Mouse (Mus musculus): ENCODE results near the gene Pom121. TPM values are rescaled to one million over a fixed set of nuclear protein-coding genes. Genes with fewer than 3 reads are reported as not detected.

The Pom121 gene
- polyA plus RNA-seq, 1 experiment from 2014 or later = 11.8 TPM

DNA sequence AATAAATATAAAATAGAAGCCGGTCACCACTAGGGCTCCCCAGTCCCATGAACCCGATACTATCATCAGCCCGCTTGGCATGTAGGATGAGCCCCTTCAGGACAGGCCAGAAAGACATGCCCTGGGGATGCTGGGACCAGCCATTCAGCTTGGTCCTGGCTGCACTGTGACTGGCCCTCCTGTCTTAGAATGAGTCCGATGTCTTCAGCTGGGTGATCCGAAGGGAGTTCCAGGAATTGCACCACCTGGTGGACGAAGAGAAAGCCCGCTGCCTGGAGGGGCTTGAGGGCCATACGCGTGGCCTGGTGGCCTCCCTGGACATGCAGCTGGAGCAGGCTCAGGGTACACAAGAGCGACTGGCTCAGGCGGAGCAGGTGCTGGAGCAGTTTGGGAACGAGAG is 30.8 kb downstream of the Pom121 start:
- no peaks in the 10 kb centered on the region for H3K9me3 ChIP-seq (replicated peaks; ENCODE audit: control insufficient read depth, low read length)
- peaks cover 4% of the 10 kb centered on the region; the same call in 1 of the 2 replicates for H3K27me3 ChIP-seq (ENCODE audit: control insufficient read depth, insufficient read depth, low read length)
- no peak overlapping the region for H3K9ac ChIP-seq (ENCODE audit: low read depth, low read length)
- no peak overlapping the region for H3K4me3 ChIP-seq (ENCODE audit: low read depth, low read length)
- WGBS (ENCODE audit: insufficient replicate concordance) = 28% methylated on average over 12 of the region's 12 CpGs
- H3K4me1 ChIP-seq (ENCODE audit: control insufficient read depth, insufficient read depth, low read length) = no peaks in the 10 kb centered on the region
- no peak for ATAC-seq (replicated peaks; ENCODE audit: insufficient number of reproducible peaks, low FRiP score, low TSS enrichment)
- H3K36me3 ChIP-seq (ENCODE audit: control insufficient read depth, insufficient read depth, low read length) = no peaks in the 10 kb centered on the region
- H3K27ac ChIP-seq (ENCODE audit: low read depth, low read length) = no peak overlapping the region
- no peak overlapping the region for H3K4me2 ChIP-seq

DNA sequence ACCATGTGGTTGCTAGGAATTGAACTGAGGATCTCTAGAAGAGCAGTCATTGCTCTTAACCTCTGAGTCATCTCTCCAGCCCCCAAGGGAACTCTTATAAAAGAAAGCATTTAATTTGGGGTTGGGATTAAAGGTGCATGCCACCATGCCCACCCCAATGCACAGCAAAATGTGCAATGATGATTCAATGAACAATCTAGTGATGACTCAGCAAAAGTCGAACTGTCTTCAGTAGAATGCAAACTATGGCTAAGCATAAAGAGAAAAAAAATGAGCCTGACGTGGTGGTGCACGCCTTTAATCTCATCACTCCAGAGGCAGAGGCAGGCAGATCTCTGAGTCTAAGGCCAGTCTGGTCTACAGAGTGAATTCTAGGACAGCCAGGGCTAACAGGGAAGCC is 31.8 kb downstream of the Pom121 start:
- 78% methylated on average over 3 of the region's 3 CpGs for WGBS (ENCODE audit: insufficient replicate concordance)
- Histone ChIP-seq H3K27ac (ENCODE audit: low read depth, low read length) (no peak overlapping the region), H3K4me3 (ENCODE audit: low read depth, low read length) (no peak overlapping the region), H3K9ac (ENCODE audit: low read depth, low read length) (no peak overlapping the region), H3K27me3 (ENCODE audit: control insufficient read depth, insufficient read depth, low read length) (peaks cover 4% of the 10 kb centered on the region; the same call in 1 of the 2 replicates), H3K9me3 (replicated peaks; ENCODE audit: control insufficient read depth, low read length) (0 out of 2 replicates have a peak, but pooled peaks cover 2% of the 10 kb centered on the region), H3K4me1 (ENCODE audit: control insufficient read depth, insufficient read depth, low read length) (no peaks in the 10 kb centered on the region), H3K4me2 (no peak overlapping the region), H3K36me3 (ENCODE audit: control insufficient read depth, insufficient read depth, low read length) (no peaks in the 10 kb centered on the region)
- ATAC-seq (replicated peaks; ENCODE audit: insufficient number of reproducible peaks, low FRiP score, low TSS enrichment) = no peak

DNA sequence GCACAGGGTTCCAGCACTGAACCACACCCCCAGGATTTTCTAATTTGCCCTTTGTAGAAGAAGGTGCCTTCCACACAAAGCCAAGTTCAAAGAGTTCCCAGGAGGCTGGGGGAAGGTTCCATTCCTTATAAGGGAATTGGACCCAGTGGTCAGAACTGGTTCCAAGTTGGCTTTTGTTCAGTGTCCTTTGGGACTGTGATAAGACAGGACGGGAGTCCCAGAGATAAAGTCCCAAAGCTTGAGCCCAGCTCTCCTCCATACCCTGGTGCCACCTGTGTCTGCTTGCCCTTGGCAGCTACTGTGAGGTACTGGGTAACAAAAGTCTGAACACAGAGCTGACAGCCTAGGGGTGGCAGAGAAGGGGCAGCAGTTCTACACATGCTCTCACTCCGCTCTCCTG is 34.6 kb downstream of the Pom121 start:
- Histone ChIP-seq H3K27me3 (ENCODE audit: control insufficient read depth, insufficient read depth, low read length) (no peaks in the 10 kb centered on the region), H3K9ac (ENCODE audit: low read depth, low read length) (no peak overlapping the region), H3K27ac (ENCODE audit: low read depth, low read length) (no peak overlapping the region), H3K36me3 (ENCODE audit: control insufficient read depth, insufficient read depth, low read length) (no peaks in the 10 kb centered on the region), H3K4me2 (no peak overlapping the region), H3K9me3 (replicated peaks; ENCODE audit: control insufficient read depth, low read length) (0 out of 2 replicates have a peak, but pooled peaks cover 4% of the 10 kb centered on the region), H3K4me3 (ENCODE audit: low read depth, low read length) (no peak overlapping the region), H3K4me1 (ENCODE audit: control insufficient read depth, insufficient read depth, low read length) (no peaks in the 10 kb centered on the region)
- ATAC-seq (replicated peaks; ENCODE audit: insufficient number of reproducible peaks, low FRiP score, low TSS enrichment) = no peak
- WGBS (ENCODE audit: insufficient replicate concordance) = 75% methylated on average over 2 of the region's 2 CpGs

DNA sequence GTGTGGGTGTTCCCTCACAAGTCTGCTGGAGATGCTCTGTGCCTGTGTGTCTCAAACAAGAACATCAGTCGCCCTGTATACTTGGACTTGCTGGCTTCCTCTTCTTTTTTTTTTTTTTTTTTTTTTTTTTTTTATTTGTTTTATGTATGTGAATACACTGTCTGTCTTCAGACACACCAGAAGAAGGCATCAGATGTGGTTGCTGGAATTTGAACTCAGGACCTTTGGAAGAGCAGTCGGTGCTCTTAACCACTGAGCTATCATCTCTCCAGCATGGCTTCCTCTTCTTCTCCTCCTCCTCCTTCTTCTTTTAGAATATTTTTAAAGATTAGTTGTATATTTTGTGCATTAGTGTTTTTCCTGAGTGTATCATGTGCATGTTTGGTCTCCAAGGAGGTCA is 36.8 kb downstream of the Pom121 start:
- no peaks in the 10 kb centered on the region for H3K4me1 ChIP-seq (ENCODE audit: control insufficient read depth, insufficient read depth, low read length)
- H3K27me3 ChIP-seq (ENCODE audit: control insufficient read depth, insufficient read depth, low read length) = peaks cover 15% of the 10 kb centered on the region
- no peak overlapping the region for H3K9ac ChIP-seq (ENCODE audit: low read depth, low read length)
- ATAC-seq (replicated peaks; ENCODE audit: insufficient number of reproducible peaks, low FRiP score, low TSS enrichment) = no peak
- H3K9me3 ChIP-seq (replicated peaks; ENCODE audit: control insufficient read depth, low read length) = 0 out of 2 replicates have a peak, but pooled peaks cover 4% of the 10 kb centered on the region
- no peak overlapping the region for H3K4me3 ChIP-seq (ENCODE audit: low read depth, low read length)
- WGBS (ENCODE audit: insufficient replicate concordance) = 76% methylated on average over 2 of the region's 2 CpGs
- no peaks in the 10 kb centered on the region for H3K36me3 ChIP-seq (ENCODE audit: control insufficient read depth, insufficient read depth, low read length)
- H3K27ac ChIP-seq (ENCODE audit: low read depth, low read length) = no peak overlapping the region
- no peak overlapping the region for H3K4me2 ChIP-seq

DNA sequence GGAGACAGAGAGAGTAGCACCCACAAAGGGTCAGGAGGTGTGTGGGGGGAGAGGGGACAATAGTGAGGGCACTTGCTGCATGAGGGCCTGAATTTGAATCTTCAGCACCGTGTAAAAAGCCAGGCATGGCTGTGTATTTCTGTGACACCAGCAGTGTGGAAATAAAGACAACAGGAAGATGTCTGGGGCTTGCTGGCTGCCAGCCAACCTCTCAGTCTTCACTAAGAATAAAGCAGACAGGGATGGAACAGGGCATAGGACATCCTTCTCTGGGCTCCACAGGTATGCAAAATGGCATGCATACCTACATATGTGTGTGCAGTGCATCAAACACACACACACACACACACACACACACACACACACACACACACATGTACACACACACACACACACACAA is 38.3 kb downstream of the Pom121 start:
- 41% methylated on average over 1 of the region's 1 CpGs for WGBS (ENCODE audit: insufficient replicate concordance)
- H3K27me3 ChIP-seq (ENCODE audit: control insufficient read depth, insufficient read depth, low read length) = peaks cover 17% of the 10 kb centered on the region
- 0 out of 2 replicates have a peak, but pooled peaks cover 4% of the 10 kb centered on the region for H3K9me3 ChIP-seq (replicated peaks; ENCODE audit: control insufficient read depth, low read length)
- ATAC-seq (replicated peaks; ENCODE audit: insufficient number of reproducible peaks, low FRiP score, low TSS enrichment) = no peak; the same call in 1 of the 2 replicates
- no peak overlapping the region for H3K27ac ChIP-seq (ENCODE audit: low read depth, low read length)
- H3K4me1 ChIP-seq (ENCODE audit: control insufficient read depth, insufficient read depth, low read length) = no peaks in the 10 kb centered on the region
- H3K4me2 ChIP-seq = no peak overlapping the region
- no peak overlapping the region for H3K4me3 ChIP-seq (ENCODE audit: low read depth, low read length)
- no peaks in the 10 kb centered on the region for H3K36me3 ChIP-seq (ENCODE audit: control insufficient read depth, insufficient read depth, low read length)
- H3K9ac ChIP-seq (ENCODE audit: low read depth, low read length) = no peak overlapping the region

DNA sequence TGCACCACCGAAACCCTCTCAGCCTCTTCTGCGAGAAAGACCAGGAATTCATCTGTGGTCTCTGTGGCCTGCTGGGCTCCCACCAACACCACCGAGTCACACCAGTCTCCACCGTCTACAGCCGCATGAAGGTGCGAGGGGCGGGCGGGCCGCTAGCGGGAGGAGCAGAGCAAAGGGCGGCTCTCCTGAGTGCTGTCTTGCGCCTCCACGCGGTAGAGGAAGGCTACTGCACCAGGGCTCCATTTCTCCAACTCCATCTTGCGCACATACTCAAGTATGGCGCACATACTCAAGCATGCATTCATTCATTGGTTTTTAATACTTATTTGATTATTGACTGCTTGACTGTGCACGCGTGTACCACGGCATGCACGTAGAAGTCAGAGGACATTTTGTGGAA is 40.8 kb downstream of the Pom121 start:
- Histone ChIP-seq H3K36me3 (ENCODE audit: control insufficient read depth, insufficient read depth, low read length) (no peaks in the 10 kb centered on the region), H3K4me3 (ENCODE audit: low read depth, low read length) (no peak overlapping the region)
- WGBS (ENCODE audit: insufficient replicate concordance) = 17% methylated on average over 20 of the region's 20 CpGs

DNA sequence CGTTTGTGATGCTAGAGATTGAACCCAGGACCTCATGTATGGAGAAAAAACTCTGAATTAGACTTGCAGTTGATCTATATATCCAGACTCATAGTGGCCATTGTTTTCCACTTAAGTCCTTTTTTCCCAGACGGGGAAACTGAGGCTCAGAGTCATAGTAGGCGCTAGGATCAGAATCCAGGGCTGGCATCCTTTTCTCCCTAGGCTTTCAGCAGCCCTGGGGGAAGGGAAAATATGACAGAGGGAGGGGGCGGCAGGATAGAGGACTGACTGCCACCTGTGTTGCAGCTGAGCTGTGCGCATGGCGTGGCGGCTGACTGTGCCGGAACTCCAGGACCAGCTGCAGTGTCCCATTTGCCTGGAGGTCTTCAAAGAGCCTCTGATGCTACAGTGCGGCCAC is 41.4 kb downstream of the Pom121 start, which contains the start of gene Trim50:
Gene Trim50, plus strand, starts transcription at position 301 of the 400 bp plus-strand sequence.
- no peak within 1 kb of the TSS for H3K4me3 ChIP-seq (ENCODE audit: low read depth, low read length)
- H3K36me3 ChIP-seq (ENCODE audit: control insufficient read depth, insufficient read depth, low read length) = no peaks in the 10 kb centered on the region
- no peaks in the 10 kb centered on the region for H3K4me1 ChIP-seq (ENCODE audit: control insufficient read depth, insufficient read depth, low read length)
- 0 out of 2 replicates have a peak, but pooled peaks cover 4% of the 10 kb centered on the region for H3K9me3 ChIP-seq (replicated peaks; ENCODE audit: control insufficient read depth, low read length)
- no peak within 1 kb of the TSS for H3K4me2 ChIP-seq
- H3K9ac ChIP-seq (ENCODE audit: low read depth, low read length) = no peak within 1 kb of the TSS
- no peak within 1 kb of the TSS for H3K27ac ChIP-seq (ENCODE audit: low read depth, low read length)
- no peak for ATAC-seq (replicated peaks; ENCODE audit: insufficient number of reproducible peaks, low FRiP score, low TSS enrichment)
- 46% methylated on average over 9 of the region's 9 CpGs for WGBS (ENCODE audit: insufficient replicate concordance)
- peaks cover 17% of the 10 kb centered on the region for H3K27me3 ChIP-seq (ENCODE audit: control insufficient read depth, insufficient read depth, low read length)

More for the DNA sequence above, 40.8 kb downstream of the Pom121 start:
- no peak for ATAC-seq (replicated peaks; ENCODE audit: insufficient number of reproducible peaks, low FRiP score, low TSS enrichment)
- 0 out of 2 replicates have a peak, but pooled peaks cover 4% of the 10 kb centered on the region for H3K9me3 ChIP-seq (replicated peaks; ENCODE audit: control insufficient read depth, low read length)
- H3K4me1 ChIP-seq (ENCODE audit: control insufficient read depth, insufficient read depth, low read length) = no peaks in the 10 kb centered on the region
- H3K9ac ChIP-seq (ENCODE audit: low read depth, low read length) = no peak overlapping the region
- H3K27ac ChIP-seq (ENCODE audit: low read depth, low read length) = no peak overlapping the region
- no peak overlapping the region for H3K4me2 ChIP-seq
- H3K27me3 ChIP-seq (ENCODE audit: control insufficient read depth, insufficient read depth, low read length) = peaks cover 17% of the 10 kb centered on the region

DNA sequence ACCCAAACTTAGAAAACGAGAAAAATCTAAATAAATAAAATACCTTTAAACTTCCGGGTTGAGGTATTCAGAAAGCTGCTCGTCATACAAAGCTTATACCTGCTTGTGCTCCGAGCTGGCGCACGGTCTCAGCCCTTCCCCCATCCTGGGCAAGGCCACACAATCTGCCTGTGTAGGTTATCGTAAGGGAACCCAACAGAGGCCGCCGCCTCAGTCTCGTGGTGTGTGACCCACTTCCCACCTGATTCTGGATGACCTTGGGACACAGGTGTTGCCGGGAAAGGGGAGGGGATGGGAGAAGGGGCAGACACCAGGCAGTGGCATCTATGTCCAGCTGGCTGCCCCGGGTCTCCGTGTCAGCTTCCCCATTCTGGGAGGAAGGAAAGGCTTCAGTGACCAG is 42.7 kb downstream of the Pom121 start:
- H3K4me3 ChIP-seq (ENCODE audit: low read depth, low read length) = no peak overlapping the region
- no peaks in the 10 kb centered on the region for H3K4me1 ChIP-seq (ENCODE audit: control insufficient read depth, insufficient read depth, low read length)
- no peak overlapping the region for H3K4me2 ChIP-seq
- H3K27me3 ChIP-seq (ENCODE audit: control insufficient read depth, insufficient read depth, low read length) = peaks cover 17% of the 10 kb centered on the region
- 86% methylated on average over 13 of the region's 13 CpGs for WGBS (ENCODE audit: insufficient replicate concordance)
- no peak overlapping the region for H3K27ac ChIP-seq (ENCODE audit: low read depth, low read length)
- H3K9ac ChIP-seq (ENCODE audit: low read depth, low read length) = no peak overlapping the region
- no peaks in the 10 kb centered on the region for H3K9me3 ChIP-seq (replicated peaks; ENCODE audit: control insufficient read depth, low read length)
- H3K36me3 ChIP-seq (ENCODE audit: control insufficient read depth, insufficient read depth, low read length) = no peaks in the 10 kb centered on the region
- no peak for ATAC-seq (replicated peaks; ENCODE audit: insufficient number of reproducible peaks, low FRiP score, low TSS enrichment)

DNA sequence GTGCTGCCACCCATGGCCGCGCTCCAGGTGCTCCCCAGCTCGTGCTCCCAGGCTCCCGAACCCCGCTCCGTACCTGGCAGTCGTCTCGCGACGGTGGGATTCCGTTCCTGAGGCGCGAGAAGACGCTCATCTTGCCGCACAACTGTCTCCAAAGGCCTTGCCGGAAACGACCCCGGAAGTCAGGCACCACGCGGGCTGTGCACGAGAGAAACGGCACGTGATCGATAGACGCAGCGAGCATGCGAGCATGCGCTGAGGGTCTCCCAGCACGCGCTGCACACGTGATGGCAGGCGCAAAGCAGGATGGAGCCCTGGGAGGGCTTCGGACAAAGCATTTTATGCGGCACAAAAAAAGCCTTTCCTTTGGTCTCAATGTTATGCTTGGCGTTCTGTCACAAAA is 44.5 kb downstream of the Pom121 start, which contains the start of gene Fkbp6:
Gene Fkbp6, minus strand, starts transcription at position 183 of the 400 bp plus-strand sequence.
- ATAC-seq (replicated peaks; ENCODE audit: insufficient number of reproducible peaks, low FRiP score, low TSS enrichment) = no peak

More for the DNA sequence above, 44.5 kb downstream of the Pom121 start, which contains the start of gene Fkbp6:
- Histone ChIP-seq H3K27ac (ENCODE audit: low read depth, low read length) (no peak within 1 kb of the TSS), H3K4me2 (no peak within 1 kb of the TSS), H3K4me3 (ENCODE audit: low read depth, low read length) (no peak within 1 kb of the TSS), H3K36me3 (ENCODE audit: control insufficient read depth, insufficient read depth, low read length) (no peaks in the 10 kb centered on the region), H3K9ac (ENCODE audit: low read depth, low read length) (no peak within 1 kb of the TSS), H3K4me1 (ENCODE audit: control insufficient read depth, insufficient read depth, low read length) (no peaks in the 10 kb centered on the region), H3K9me3 (replicated peaks; ENCODE audit: control insufficient read depth, low read length) (no peaks in the 10 kb centered on the region), H3K27me3 (ENCODE audit: control insufficient read depth, insufficient read depth, low read length) (peaks cover 17% of the 10 kb centered on the region)
- WGBS (ENCODE audit: insufficient replicate concordance) = 83% methylated on average over 35 of the region's 35 CpGs

All from heart, embryonic 11.5 days (tissue).